Mouse (Mus musculus): ENCODE data around the gene Nup188.
A peak's percentile ranks its signal among the peaks of the same experiment; 100 is the strongest.

The Nup188 gene

DNA sequence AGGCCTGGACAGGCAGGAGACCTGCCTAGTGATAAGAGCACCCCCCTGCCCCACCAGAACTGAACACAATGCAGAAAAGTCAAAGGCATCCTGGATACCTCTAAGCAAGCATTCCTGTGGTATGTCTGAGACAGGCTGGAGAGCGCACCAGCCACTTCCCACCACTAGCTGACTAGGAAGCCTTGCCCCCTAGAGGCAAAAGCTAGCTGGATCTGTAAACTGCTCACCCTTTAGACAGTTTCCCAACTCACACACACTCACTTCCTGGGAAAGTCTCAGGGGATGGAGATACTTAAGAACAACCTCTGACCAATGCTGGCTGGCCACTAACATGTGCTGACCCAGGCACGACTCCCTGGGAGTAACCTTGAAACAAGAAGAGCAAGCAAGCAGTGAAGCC, 65.0 kb downstream of the Nup188 start:
- DNase-seq (ENCODE audit: low spot score in 2 of 2): no peak

GRCm38 (mm10) chr2:30355861-30356260, 69.7 kb downstream of the Nup188 start:
- no peak for DNase-seq (ENCODE audit: low spot score in 2 of 2)

DNA sequence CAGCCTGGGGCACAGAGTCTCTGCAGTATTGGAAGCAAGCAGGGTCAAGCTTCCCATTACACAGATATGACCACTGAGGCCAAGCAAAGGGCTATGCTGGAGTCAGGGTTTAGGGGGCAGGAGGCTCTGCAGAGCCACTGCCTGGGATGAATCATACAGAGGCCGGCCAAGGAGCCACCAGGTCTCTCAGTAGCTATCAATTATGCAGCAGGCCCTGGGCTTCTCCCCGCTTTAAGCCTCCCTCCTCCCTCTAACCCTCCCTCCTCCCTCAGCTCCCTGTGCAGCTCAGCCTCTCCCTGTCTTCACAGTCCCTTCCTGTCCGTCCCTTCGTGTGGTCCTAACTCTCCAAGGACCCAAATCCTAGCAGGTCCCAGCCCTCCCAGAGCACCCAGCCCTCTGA, 70.1 kb downstream of the Nup188 start:
- no peak for DNase-seq (ENCODE audit: low spot score in 2 of 2)

DNA sequence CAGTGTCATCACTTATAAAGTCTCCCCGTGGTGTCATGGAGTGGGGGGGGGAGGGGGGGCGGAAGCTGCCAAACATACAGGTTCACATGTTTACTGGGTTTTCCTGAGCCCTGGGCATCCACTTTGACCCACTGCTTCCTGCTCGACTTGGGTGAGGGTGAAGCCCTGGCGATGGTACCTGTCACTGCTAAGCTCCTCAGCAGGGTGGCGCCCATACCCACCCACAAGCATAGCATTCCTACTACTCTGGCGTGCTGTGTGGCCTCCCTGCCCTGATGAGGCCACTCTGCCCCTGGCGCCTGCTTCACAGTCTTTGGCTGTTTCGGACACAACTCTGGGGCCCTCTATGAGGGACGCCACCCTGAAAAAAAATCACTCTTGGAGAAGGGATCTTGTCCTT, 70.7 kb downstream of the Nup188 start:
- DNase-seq (ENCODE audit: low spot score in 2 of 2): no peak

- DNase-seq (ENCODE audit: low spot score in 2 of 2): no peak
Observed at GRCm38 (mm10) chr2:30357552-30358510, 71.6 kb downstream of the Nup188 start.

GRCm38 (mm10) chr2:30358533-30359531, 72.6 kb downstream of the Nup188 start, which contains the start of gene Sh3glb2:
Gene Sh3glb2, minus strand, starts transcription at chr2:30359337.
- peak; percentile 83 to 88 for DNase-seq (ENCODE audit: low spot score in 2 of 2)

GRCm38 (mm10) chr2:30360626-30361025, 74.4 kb downstream of the Nup188 start:
- DNase-seq (ENCODE audit: low spot score in 2 of 2): no peak

- no peak for DNase-seq (ENCODE audit: low spot score in 2 of 2)
Observed at GRCm38 (mm10) chr2:30362865-30363264, 76.7 kb downstream of the Nup188 start.

DNA sequence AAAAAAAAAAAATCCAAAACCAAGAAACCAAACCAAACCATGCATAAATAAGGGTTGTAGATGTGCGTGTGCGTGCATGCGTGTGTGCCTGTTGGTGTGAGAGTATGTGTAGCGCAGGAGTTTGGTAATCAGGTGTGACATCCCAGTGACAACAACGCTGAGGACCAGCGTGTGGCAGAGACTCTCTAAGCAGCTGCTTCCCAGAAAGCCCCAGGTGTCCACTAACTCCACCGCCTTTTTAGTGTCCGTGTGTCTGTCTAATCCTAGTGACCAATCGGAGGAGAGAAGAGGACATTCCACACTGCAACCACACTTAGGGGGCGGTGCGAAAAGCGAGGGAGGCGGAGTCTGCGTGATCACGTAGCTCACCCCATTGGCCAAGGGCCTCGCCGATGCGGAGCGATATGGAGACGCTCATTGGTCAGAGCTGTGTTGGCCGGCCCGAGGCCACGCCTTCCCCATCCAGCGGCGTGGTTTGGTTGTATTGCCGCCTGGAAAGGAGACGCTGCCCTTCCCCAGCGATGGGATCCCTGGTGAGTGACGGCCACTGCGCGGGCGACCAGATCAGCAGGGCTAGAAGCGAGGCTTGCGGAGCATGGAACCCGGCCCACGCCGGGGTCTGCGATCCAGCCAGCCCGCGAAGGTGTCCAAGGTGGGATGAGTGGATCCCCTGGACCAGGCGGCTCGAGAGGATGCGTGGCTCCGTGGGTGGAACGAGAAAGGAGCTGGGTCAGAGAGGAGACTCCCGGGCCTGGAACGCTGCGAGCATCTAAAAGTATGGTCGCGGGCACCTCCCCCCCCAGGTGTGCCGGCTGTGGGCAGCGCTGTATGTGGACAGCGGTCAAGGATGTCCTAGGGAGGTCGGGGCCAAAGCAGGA, 77.8 kb downstream of the Nup188 start, which contains the start of gene Miga2:
Gene Miga2, plus strand, starts transcription at position 461 of the 878 bp plus-strand sequence.
- peak; percentile 99 for DNase-seq (ENCODE audit: low spot score in 2 of 2)

- no peak for DNase-seq (ENCODE audit: low spot score in 2 of 2)
Observed at GRCm38 (mm10) chr2:30365281-30366069, 79.3 kb downstream of the Nup188 start.

GRCm38 (mm10) chr2:30366203-30366602, 80.0 kb downstream of the Nup188 start:
- DNase-seq (ENCODE audit: low spot score in 2 of 2): no peak

DNA sequence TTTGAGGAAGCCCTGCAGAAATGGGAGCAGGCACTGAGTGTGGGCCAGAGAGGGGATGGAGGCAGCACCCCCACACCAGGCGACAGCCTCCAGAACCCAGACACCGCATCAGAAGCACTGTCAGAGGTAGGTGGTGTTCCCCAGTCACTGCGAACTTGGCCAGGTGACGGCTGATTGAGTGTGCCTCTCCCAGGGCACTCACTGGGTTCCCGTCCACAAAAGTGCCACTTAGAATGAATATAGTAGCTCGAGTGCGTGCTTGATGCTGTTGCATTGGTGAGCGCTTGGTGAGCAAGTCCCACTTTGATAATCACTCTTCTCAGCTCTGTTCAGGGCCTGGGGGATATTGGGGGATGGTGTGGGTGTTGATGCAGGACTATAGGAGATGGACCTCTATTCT, 85.3 kb downstream of the Nup188 start:
- no peak for DNase-seq (ENCODE audit: low spot score in 2 of 2)

- DNase-seq (ENCODE audit: low spot score in 2 of 2): no peak
Observed at GRCm38 (mm10) chr2:30372726-30373125, 86.5 kb downstream of the Nup188 start.

- no peak for DNase-seq (ENCODE audit: low spot score in 2 of 2)
Observed at GRCm38 (mm10) chr2:30375893-30376292, 89.7 kb downstream of the Nup188 start.

DNA sequence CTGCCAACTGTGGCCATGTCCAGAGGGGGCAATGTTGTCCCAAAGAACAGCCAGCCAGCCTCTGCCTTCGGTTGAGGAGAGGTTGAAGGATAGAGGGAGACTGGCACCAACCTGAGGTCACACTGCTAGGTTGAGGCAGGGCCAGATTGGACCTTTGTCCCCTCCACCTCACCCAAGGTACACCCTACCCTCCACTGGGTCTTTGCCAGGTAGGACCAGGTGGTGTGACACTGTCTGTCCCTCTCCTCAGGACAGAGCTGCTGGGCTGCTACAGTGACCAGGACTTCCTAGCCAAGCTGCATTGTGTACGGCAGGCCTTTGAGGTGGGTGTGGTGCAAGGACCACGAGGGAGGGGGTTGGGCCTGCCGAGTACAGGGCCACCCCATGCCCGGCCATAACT, 91.5 kb downstream of the Nup188 start:
- no peak for DNase-seq (ENCODE audit: low spot score in 2 of 2)

- DNase-seq (ENCODE audit: low spot score in 2 of 2): no peak
Observed at GRCm38 (mm10) chr2:30379307-30379706, 93.1 kb downstream of the Nup188 start.

DNA sequence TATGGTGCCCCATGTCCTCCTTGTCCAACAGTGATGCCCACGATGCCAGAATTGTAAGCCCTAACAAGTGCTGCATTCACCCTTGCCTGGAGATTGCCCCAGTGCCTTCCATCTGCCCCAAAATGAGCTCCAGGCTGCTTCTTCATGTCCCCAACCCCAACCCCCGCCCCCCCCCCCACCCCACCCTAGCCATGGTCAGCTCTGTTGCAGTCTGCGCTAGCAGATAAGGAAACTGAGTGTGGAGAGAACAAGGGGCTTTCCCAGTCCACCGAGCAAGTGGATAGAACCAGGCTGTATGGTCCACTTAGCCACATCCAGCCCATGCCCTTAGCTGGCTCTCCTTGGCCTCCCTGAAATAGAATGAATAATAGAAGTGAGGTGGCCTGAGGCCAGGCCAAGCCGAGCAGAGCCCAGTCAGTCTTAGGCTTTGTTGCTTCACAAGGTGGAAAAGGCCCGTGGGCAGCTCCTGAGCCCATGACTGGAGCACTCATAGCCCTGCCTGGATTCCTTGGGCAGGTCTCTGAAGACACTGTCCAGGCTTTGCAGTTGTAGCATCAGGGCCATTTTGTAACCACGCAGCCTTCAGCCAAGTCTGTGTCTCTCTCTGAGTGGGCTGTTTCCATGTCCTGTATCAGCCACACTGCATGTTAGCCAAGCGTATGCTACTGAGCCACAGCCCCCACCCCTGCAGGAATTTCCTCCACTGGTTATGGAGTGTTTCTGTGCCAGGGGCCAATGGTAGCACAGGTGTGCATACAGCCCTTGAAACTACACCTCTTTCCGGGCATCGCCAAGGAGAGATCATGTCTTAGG, 94.6 kb downstream of the Nup188 start:
- DNase-seq (ENCODE audit: low spot score in 2 of 2): no peak

GRCm38 (mm10) chr2:30381377-30381725, 95.2 kb downstream of the Nup188 start:
- DNase-seq (ENCODE audit: low spot score in 2 of 2): no peak

DNA sequence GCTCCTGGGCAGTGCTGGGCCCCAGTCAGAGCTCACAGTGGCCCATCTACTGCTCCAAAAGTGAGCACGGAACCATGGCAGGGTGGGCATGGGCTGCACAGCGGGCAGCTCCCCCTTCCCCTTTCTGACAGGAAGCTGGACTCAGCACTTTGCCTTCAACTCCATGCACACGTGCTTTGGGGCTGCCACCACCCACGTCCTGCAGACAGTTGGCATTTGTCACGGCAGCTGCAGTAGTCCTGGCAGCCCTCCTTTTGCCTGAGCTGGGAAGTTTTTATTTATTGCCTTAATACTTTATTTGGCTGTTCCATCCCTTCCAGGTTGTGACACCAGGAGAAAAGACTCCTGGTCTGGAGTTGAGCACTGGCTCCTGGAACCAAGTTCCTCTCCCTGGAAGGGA, 98.6 kb downstream of the Nup188 start:
- no peak for DNase-seq (ENCODE audit: low spot score in 2 of 2)

GRCm38 (mm10) chr2:30385591-30385990, 99.4 kb downstream of the Nup188 start:
- DNase-seq (ENCODE audit: low spot score in 2 of 2): no peak
